Mouse (Mus musculus) megakaryocyte progenitor cell, adult 5-6 weeks (primary cell): ENCODE results near the gene Perp. TPM values are rescaled to one million over a fixed set of nuclear protein-coding genes. Genes with fewer than 3 reads are reported as not detected.

ENCODE experiments used
- ATAC-seq: replicated peaks from 2 replicates; pipeline ENCODE4 v1.8.0; 2016; ENCODE audit warnings: mild to moderate bottlenecking, moderate TSS enrichment, inconsistent platforms; ENCODE audit not compliant: poor library complexity
- total RNA-seq, 2 experiments: library from RNA; stranded (forward) in 1 of 2; stranded (reverse) in 1 of 2; fragments of 157-497, 149-512 nt in 1 of 2; fragments of 200-1000 nt in 1 of 2; gene quantifications; 2 replicates each; pipeline versions ENCODE4 v1.2.3 to v1.2.4; 2015 to 2017

The Perp gene
- 0.42 and 1.1 TPM in 2 replicates for total RNA-seq (2015)
- 1.3 and 1.4 TPM in 2 replicates for total RNA-seq (2017)

GRCm38 (mm10) chr10:18844441-18845286 is at the start of gene Perp:
Gene Perp (plus strand): TSS chr10:18845020.
- ATAC-seq, result peak; percentile 77

GRCm38 (mm10) chr10:18811751-18812150 is 33.1 kb upstream of the Perp start:
- ATAC-seq, result no peak

- no peak for ATAC-seq
Observed at GRCm38 (mm10) chr10:18816560-18816959, 28.3 kb upstream of the Perp start.

- ATAC-seq, result peak; percentile 60
Observed at GRCm38 (mm10) chr10:18825143-18825542, 19.7 kb upstream of the Perp start.

GRCm38 (mm10) chr10:18826107-18826506 is 18.7 kb upstream of the Perp start:
- ATAC-seq, result peak; percentile 78

GRCm38 (mm10) chr10:18827936-18828335 is 16.9 kb upstream of the Perp start:
- no peak for ATAC-seq

GRCm38 (mm10) chr10:18830359-18830758 is 14.5 kb upstream of the Perp start:
- ATAC-seq, result no peak

- peak; percentile 79 for ATAC-seq
Observed at GRCm38 (mm10) chr10:18831823-18832222, 13.0 kb upstream of the Perp start.

GRCm38 (mm10) chr10:18834389-18834788 is 10.4 kb upstream of the Perp start:
- no peak for ATAC-seq

GRCm38 (mm10) chr10:18835684-18836479 is 8.9 kb upstream of the Perp start:
- ATAC-seq, result peak; percentile 78

GRCm38 (mm10) chr10:18839530-18839929 is 5.3 kb upstream of the Perp start:
- ATAC-seq, result no peak

GRCm38 (mm10) chr10:18840736-18841135 is 4.1 kb upstream of the Perp start:
- ATAC-seq, result no peak

- no peak; the same call in 1 of the 2 replicates for ATAC-seq
Observed at GRCm38 (mm10) chr10:18845287-18845662, 455 bp downstream of the Perp start.

GRCm38 (mm10) chr10:18845711-18846110 is 891 bp downstream of the Perp start:
- ATAC-seq, result no peak

- ATAC-seq, result peak; percentile 62
Observed at GRCm38 (mm10) chr10:18846474-18847264, 1.8 kb downstream of the Perp start.

GRCm38 (mm10) chr10:18850177-18850576 is 5.4 kb downstream of the Perp start:
- ATAC-seq, result no peak

GRCm38 (mm10) chr10:18853417-18853816 is 8.6 kb downstream of the Perp start:
- ATAC-seq, result no peak

GRCm38 (mm10) chr10:18857244-18857643 is 12.4 kb downstream of the Perp start:
- ATAC-seq, result no peak

- ATAC-seq, result no peak
Observed at GRCm38 (mm10) chr10:18859632-18860031, 14.8 kb downstream of the Perp start.

- no peak for ATAC-seq
Observed at GRCm38 (mm10) chr10:18860119-18860824, 15.5 kb downstream of the Perp start.
